Mouse (Mus musculus): ENCODE measurements around the gene Pom121l2. TPM values are rescaled to one million over a fixed set of nuclear protein-coding genes. Genes with fewer than 3 reads are reported as not detected.

The Pom121l2 gene
- polyA plus RNA-seq (2017; shearing (Covaris generic)) = not detected

- no peak for ATAC-seq
Observed at GRCm38 (mm10) chr13:21980981-21981802, at the start of gene Pom121l2. Gene Pom121l2 (plus strand): TSS chr13:21981194.

GRCm38 (mm10) chr13:21931740-21932139, 49.3 kb upstream of the Pom121l2 start:
- ATAC-seq = no peak

DNA sequence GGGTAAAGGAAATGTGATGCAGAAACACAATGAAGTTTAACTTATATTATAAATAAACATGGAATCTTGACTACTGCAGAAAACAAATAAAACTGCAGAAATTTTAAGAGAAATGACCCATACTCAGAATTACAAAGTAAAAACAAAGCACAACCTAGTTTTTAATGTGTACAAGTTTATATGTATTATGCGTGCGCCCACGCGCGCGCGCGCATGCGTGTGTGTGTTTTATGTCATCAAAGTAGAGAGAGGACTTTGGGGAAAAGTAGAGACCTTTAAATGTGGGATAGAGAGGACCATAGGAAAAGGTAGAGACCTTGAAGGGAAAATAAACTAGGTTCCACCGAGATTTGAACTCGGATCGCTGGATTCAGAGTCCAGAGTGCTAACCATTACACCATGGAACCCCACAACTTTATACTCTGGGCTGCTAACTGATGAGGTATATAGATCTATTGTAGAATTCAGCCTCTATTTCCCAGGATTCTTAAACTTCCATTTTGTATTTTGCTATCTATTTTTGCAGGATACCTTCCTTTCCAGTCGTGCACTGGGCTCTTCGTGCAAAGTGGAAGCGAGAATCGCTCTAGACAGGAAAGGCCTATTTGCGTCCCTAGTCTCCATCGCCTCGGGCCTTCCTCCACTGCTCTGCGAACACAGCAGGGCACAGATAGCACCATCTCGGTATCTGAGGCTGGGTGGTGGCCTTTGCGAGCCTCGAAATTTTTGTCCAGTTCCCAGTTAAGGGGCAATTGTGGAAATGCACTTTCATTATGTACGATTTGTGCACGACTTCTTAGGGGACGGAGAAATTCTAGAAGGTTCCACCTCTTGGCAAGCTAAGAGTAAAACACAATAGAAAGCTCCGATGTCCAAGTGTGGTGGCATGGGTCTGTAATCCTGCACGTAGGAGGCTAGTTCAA, 47.1 kb upstream of the Pom121l2 start:
- no peak for ATAC-seq

DNA sequence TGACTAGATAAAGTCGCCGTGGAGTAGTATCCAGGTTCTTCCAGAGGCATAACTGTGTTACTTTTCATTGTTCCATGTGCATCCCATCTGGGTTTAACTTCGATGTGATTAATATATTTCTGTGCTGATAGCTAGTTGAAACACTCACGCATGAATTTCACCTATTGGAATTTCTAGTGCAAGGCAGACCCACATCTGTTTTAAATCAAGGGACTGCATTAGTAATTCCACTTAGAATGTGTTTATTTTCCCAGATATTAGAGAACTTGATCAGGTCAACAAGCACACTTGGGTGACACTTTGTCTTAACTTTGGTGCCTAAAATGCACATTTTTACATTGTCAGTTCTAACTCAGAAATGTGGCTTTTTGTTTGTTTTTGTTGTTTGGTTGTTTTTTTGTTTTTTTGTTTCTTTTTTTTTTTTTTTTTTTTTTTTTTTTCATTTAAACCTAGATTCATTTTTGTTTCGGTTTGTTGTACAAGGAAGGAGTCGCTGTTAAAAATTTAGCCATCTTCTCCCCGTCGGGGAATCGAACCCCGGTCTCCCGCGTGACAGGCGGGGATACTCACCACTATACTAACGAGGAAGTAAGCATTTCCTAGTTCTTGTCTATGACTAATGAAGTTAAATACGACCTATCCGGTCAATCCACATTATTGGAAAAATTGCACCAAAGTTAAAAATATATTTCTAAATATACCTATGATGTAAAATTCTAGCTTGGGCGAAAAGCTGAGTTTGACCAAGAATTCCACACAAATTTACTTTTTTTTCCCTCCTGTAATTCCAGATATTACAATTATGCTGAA, 45.8 kb upstream of the Pom121l2 start:
- ATAC-seq = no peak

GRCm38 (mm10) chr13:21935833-21936232, 45.2 kb upstream of the Pom121l2 start:
- ATAC-seq = no peak

DNA sequence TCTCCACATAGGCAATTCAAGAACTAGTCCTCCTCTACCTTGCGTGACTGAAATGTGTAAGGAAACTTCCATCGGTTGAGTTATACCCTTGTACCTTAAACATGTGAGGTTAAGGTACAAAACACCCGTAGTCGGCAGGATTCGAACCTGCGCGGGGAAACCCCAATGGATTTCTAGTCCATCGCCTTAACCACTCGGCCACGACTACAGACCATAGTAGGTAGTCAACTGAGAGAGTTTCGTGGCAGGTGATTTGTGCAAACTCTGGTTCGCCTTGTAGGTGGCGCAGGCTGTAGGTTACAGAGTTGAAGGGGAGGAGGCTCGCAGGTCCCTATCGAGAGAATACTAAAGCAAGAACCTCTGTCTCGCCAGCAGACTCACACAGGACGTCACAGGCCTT, 44.0 kb upstream of the Pom121l2 start:
- ATAC-seq = no peak

- ATAC-seq = peak; percentile 75
Observed at GRCm38 (mm10) chr13:21940213-21940612, 40.8 kb upstream of the Pom121l2 start.

DNA sequence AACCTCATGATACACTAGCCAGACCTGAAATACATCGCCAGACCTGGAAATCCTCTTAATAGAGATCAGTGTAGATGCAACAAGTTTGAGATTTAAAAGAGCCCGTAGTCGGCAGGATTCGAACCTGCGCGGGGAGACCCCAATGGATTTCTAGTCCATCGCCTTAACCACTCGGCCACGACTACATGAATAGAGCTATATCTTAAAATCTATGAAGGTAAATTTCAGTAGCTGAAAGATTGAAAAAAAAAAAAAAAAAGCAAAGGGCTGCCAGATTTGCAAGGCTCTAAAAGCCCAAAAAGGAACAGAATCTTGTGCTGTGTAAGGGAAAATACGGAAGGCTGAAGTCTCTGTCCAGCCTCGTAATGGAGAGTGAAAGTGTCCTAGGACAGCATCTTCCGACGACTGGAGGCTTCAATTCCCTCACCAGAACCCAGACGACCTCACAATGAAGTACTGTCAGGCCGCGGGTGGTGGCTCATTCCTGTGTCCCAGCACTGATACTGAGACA, 40.1 kb upstream of the Pom121l2 start:
- ATAC-seq = peak; percentile 39

GRCm38 (mm10) chr13:21943644-21944043, 37.4 kb upstream of the Pom121l2 start:
- ATAC-seq = no peak

DNA sequence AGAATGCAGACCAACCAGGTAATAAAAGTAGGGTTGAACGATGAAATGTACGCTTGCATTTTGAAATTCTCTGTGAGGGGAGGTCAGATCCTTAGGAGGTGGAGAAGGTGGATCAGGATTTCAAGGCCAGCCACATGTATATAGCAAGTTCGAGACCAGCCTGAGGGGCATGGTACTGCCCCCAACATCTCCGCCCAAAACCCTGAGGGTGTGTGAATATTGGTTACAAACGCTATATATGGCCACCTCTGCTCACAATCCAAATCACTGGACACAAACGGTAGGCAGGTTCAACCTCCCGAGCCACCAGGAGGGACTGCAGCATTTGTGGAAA, 36.4 kb upstream of the Pom121l2 start:
- ATAC-seq = no peak

DNA sequence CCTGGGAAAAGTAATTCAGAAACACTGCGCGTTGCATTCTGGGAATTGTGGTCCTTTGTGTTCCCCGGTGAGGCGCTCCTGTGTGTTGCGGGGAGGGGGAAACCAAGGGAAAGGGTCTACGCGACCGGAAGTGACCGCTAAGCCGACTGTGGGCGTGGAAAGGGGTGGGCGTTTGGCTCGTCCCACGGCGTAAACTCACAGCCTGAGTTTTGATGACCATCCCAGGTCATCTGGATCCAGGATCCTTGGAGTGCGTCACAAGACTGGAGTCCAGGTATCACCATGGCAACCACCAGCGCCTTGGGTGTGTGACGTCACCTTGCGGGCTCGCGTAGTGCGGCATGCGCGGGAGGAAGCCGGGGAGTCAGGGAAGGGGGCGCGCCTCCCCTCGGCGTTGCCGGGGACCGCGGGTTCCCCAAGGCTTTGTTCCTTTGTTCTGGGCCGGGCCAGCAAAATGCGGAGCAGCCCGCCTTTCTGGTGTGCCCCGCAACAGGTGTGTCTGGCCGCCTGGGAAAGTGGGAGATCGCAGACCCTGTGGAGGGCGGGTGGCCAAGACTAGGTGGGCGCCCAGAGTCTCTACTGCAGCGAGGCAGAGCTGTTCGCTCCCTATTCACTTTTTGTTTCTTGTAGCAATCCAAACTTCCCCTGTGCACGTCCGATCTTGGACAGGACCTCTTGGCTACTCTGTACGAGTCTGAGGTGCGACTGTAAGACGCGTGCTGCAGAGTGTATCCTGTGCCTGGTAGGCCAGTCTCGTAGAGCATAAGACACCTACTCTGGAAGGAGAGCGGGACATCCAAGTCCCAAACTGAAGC, 35.9 kb upstream of the Pom121l2 start, which contains the start of gene Zfp184:
Zfp184 (plus strand) TSS at position 169 of the 815 bp plus-strand sequence.
- ATAC-seq = peak; percentile 65

- ATAC-seq = no peak
Observed at GRCm38 (mm10) chr13:21969269-21969668, 11.7 kb upstream of the Pom121l2 start.

DNA sequence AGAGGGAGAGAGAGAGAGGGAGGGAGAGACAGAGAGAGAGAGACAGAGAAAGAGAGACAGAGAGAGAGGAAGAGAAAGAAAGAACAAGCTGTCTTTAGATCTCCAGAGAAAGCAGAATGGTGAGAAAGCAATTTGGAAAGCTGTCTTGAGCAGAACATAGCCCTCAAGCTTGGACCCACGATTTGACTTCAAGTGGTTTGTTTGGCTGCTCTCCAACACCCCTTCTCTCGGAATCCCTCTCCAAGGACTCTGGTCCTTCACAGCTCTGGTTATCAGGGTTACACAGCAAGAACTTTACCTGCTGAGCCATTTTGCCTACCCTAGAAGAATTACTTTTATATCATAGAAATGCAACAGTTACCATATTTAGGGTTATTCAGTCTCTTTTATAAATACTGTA, 11.2 kb upstream of the Pom121l2 start:
- no peak for ATAC-seq

GRCm38 (mm10) chr13:21971641-21972040, 9.4 kb upstream of the Pom121l2 start:
- no peak for ATAC-seq

GRCm38 (mm10) chr13:21974221-21974725, 6.7 kb upstream of the Pom121l2 start:
- ATAC-seq = peak; percentile 66

DNA sequence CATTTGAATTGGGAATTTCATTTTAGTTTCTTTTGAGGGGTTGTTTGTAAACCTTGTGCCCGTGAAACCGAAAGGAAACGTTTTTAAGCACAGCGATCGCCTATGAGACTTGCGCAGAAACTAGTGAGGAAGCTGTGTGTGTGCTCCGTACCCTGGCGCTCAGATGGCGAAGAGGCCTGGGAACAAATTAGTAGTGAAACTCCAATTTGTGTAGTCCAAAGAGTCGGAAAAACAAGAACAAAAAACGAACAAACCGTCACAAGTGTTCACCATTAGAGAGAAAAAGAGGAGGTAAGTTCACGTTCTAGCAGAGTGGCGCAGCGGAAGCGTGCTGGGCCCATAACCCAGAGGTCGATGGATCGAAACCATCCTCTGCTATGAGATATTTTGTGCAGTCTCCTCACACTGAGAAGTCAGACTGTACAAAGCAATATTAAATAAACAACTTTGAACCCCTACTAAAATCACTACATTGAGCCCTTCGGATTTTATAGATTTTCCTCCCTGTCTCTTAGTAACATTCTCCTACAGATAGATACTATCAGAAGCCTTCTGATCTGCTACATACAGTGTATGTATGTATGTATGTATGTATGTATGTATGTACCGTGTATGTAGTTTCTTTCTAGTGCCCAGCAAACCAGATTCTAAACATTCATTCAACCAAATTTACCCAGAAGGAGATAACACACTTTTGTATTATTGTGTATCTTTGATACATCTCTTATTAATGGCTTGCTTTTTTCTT, 6.1 kb upstream of the Pom121l2 start:
- peak; percentile 87 for ATAC-seq

DNA sequence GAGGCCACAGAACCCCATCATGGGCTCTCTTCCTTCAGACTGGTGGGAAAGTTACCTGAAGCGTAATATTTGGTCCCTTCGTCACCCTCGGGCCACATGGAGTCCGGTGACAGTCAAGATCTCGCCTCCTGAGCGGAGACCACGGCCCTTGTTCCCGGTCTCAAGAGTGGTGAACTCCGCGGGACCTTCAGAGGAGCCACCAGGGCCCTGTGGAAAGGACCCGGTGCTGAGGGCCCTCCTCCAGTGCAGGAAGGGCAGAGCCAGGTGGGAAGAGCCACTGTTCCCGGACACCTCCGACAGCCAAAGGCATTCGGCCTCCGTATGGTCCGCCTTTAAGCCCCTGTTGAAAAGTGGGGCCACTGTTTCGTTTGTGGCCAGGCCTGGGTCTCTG, 804 bp downstream of the Pom121l2 start:
- no peak for ATAC-seq

DNA sequence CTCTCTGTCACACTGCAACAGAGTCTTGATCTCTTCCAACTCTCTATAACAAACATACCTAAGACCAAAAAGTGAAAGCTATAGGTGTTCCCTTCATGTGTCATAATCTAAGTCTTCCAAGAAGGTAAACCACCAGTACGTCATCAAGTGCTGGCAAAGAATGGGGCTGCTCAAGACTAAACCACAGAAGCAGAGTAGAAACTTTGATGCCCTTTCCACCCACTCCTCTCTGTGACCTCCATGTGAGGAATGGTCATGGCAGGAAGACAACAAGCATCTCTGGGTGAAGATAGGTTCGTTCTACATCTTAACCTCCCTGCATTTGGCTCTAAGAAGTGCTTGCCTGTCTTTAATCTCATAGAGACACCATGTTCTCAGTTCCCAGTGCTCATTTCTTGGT, 3.5 kb downstream of the Pom121l2 start:
- ATAC-seq = no peak

DNA sequence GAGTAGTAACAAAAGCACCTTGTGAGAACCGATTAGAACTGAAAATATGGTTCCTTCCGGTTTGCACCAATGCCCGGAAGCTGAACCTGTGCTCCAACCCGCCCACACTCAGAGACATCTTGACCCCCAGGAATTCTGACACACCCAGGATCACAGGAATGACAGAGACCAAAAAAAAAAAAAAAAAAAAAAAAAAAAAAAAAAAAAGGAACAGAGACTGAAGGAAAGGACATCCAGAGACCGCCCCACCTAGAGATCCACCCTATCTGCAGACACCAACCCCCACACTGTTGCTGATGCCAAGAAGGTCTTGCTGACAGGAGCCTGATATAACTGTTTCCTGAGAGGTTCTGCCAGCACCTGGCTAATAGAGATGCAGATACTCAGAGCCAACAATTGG, 11.6 kb downstream of the Pom121l2 start:
- no peak for ATAC-seq

DNA sequence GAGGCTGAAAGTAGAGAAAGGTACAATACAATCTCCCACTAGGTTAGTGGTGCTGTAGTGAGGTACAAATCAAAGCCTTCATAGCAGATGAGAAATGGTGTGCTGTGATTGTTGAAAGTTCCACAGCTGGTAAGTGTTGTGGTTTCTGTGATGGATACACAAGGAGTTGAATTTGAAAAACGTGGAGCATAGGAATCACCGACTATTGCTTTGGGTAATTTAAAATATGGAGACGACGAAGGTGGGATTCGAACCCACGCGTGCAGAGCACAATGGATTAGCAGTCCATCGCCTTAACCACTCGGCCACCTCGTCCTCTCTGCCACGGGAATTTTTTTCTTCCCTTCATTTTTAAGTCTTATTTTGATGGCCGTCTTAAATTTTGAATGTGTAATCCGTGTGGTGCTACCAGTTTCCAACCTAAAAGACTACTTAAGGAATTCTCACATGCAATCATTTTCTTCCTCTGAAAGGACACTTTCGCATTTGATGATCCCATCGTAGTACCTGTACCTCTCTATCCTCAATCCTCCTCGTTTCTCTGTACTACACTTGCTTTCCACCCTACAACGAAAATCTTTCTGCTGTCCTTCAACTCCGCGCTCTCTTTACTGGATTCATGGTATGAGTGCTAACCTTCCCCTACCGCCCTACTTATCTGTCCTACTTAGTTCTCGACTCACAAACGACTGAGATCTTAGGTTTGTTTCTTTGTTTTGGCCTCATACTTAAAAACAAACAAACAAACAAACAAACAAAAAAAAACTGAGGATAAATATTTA, 13.2 kb downstream of the Pom121l2 start:
- ATAC-seq = no peak

All from inflammation-experienced regulatory T-cells, adult 6 months (primary cell).